Mouse (Mus musculus): ENCODE measurements around the gene Bace1.

DNA sequence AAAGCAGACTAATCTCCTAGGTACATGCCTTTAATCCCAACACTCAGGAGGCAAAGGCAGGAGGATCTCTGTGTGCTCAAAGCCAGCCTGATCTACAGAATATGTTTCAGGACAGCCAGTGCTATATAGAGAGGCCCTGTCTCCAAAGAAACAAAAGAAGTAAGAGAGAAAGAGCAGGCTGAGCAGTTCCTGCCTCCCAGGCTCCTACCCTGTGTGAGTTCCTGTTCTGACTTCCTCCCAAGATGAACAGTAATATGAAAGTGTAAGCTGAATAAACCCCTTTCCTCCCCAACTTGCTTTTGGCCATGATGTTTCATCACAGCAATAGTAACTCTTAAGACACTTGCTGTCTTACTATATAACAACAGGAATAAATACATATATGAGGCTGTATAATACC, 55.3 kb downstream of the Bace1 start:
- TF ChIP-seq POLR2A (IDR thresholded peaks at IDR 0.05; ENCODE audit: control insufficient read depth, extremely low read depth, insufficient read depth, low read length, poor library complexity) (no peak), CTCF (IDR thresholded peaks at IDR 0.05; ENCODE audit: borderline replicate concordance, control insufficient read depth, extremely low read depth, insufficient read depth, low read length, poor library complexity) (no peak)

Data from thymus, adult 2 months (tissue).